Mouse (Mus musculus) MEL (cell line): ENCODE measurements around the gene Kbtbd12. TPM values are rescaled to one million over a fixed set of nuclear protein-coding genes. Genes with fewer than 3 reads are reported as not detected.

Experiments
- DNase-seq: peaks from one replicate; pipeline ENCODE4 v3.0.0; 2011; ENCODE audit warnings: low read depth, low spot score
- H3K27ac ChIP-seq: 2 replicates; pipeline ENCODE4 v1.5.1; 2012; ENCODE audit warnings: low read depth, mild to moderate bottlenecking, control low read depth, low read length, moderate library complexity; ENCODE audit not compliant: control insufficient read depth
- H3K27me3 ChIP-seq, 2 experiments: fragments of 150-350 bp in 1 of 2; sonication (generic) in 1 of 2; 2 replicates each; pipeline ENCODE4 v1.6.1; 2012; ENCODE audit warnings: low read length in 2 of 2, mild to moderate bottlenecking in 2 of 2, improper control_type of control experiment in 1 of 2, moderate library complexity in 1 of 2; ENCODE audit not compliant: insufficient read depth in 2 of 2, control insufficient read depth in 1 of 2
- H3K36me3 ChIP-seq, 2 experiments: 2 replicates each; pipeline ENCODE4 v1.6.1; 2012 to 2014; ENCODE audit warnings: low read length in 2 of 2, improper control_type of control experiment in 1 of 2, inconsistent platforms in 1 of 2, mild to moderate bottlenecking in 1 of 2; ENCODE audit not compliant: insufficient read depth in 2 of 2, control insufficient read depth in 1 of 2
- H3K4me1 ChIP-seq, 2 experiments: fragments of 150-350 bp in 1 of 2; sonication (generic) in 1 of 2; 2 replicates each; pipeline ENCODE4 v1.6.1; 2012; ENCODE audit warnings: low read length in 2 of 2, improper control_type of control experiment in 1 of 2, mild to moderate bottlenecking in 1 of 2; ENCODE audit not compliant: insufficient read depth in 2 of 2, control insufficient read depth in 1 of 2
- H3K4me3 ChIP-seq, 2 experiments: fragments of 150-350 bp in 1 of 2; sonication (generic) in 1 of 2; 2 replicates each; pipeline ENCODE4 v1.5.1; 2012; ENCODE audit warnings: low read depth in 2 of 2, low read length in 2 of 2, mild to moderate bottlenecking in 2 of 2, moderate library complexity in 2 of 2, control low read depth in 1 of 2, improper control_type of control experiment in 1 of 2; ENCODE audit not compliant: control insufficient read depth in 1 of 2, insufficient read depth in 1 of 2
- H3K79me2 ChIP-seq: 2 replicates; pipeline ENCODE4 v1.6.1; 2012; ENCODE audit warnings: mild to moderate bottlenecking, low read length, moderate library complexity; ENCODE audit not compliant: control insufficient read depth, poor library complexity, insufficient read depth
- H3K9ac ChIP-seq: 2 replicates; pipeline ENCODE4 v1.6.1; 2012; ENCODE audit warnings: low read depth, mild to moderate bottlenecking, control low read depth, low read length, moderate library complexity; ENCODE audit not compliant: control insufficient read depth, poor library complexity, severe bottlenecking
- H3K9me3 ChIP-seq: fragments of 150-350 bp; sonication (generic); replicated peaks from 2 replicates; pipeline ENCODE4 v1.6.1; 2012; ENCODE audit warnings: mild to moderate bottlenecking, low read length, improper control_type of control experiment, moderate library complexity; ENCODE audit not compliant: insufficient read depth
- CHD1 ChIP-seq: IDR thresholded peaks from 2 replicates; pipeline ENCODE4 v1.6.1; 2012; ENCODE audit warnings: low read depth, mild to moderate bottlenecking, inconsistent platforms, low read length, improper control_type of control experiment
- CHD2 ChIP-seq: IDR thresholded peaks from 2 replicates; pipeline ENCODE4 v1.6.1; 2011; ENCODE audit warnings: low read length, improper control_type of control experiment
- CTCF ChIP-seq, 3 experiments: IDR thresholded peaks in 2 of 3; conservative IDR thresholded peaks in 1 of 3; 2 replicates each; pipeline ENCODE4 v1.5.1; 2011 to 2012; ENCODE audit warnings: low read length in 3 of 3, low read depth in 2 of 3, mild to moderate bottlenecking in 2 of 3, improper control_type of control experiment in 1 of 3, inconsistent platforms in 1 of 3, mixed read lengths in 1 of 3, moderate library complexity in 1 of 3; ENCODE audit not compliant: control insufficient read depth in 1 of 3, insufficient read depth in 1 of 3, poor library complexity in 1 of 3, severe bottlenecking in 1 of 3
- ELF1 ChIP-seq: IDR thresholded peaks from 2 replicates; pipeline ENCODE4 v1.6.1; 2014; ENCODE audit warnings: low read depth, mild to moderate bottlenecking, inconsistent platforms, low read length, improper control_type of control experiment, moderate library complexity
- EP300 ChIP-seq, 2 experiments: IDR thresholded peaks; 2 replicates each; pipeline ENCODE4 v1.6.1; 2011; ENCODE audit warnings: improper control_type of control experiment in 2 of 2, low read length in 2 of 2, low read depth in 1 of 2, mild to moderate bottlenecking in 1 of 2
- ETS1 ChIP-seq: IDR thresholded peaks from 2 replicates; pipeline ENCODE4 v1.6.1; 2012; ENCODE audit warnings: low read depth, mild to moderate bottlenecking, inconsistent platforms, low read length, improper control_type of control experiment, moderate library complexity
- GABPA ChIP-seq: IDR thresholded peaks from 2 replicates; pipeline ENCODE4 v1.6.1; 2012; ENCODE audit warnings: low read depth, mild to moderate bottlenecking, inconsistent platforms, low read length, improper control_type of control experiment, moderate library complexity
- GATA1 ChIP-seq: IDR thresholded peaks from 2 replicates; pipeline ENCODE4 v1.6.1; 2011; ENCODE audit warnings: low read depth, low read length, improper control_type of control experiment
- HCFC1 ChIP-seq: IDR thresholded peaks from 2 replicates; pipeline ENCODE4 v1.6.1; 2012; ENCODE audit warnings: low read depth, mild to moderate bottlenecking, inconsistent platforms, low read length, improper control_type of control experiment, moderate library complexity
- KAT2A ChIP-seq: conservative IDR thresholded peaks from 2 replicates; pipeline ENCODE4 v1.6.1; 2012; ENCODE audit warnings: low read depth, low read length, improper control_type of control experiment, inconsistent platforms
- MAFK ChIP-seq: IDR thresholded peaks from 2 replicates; pipeline ENCODE4 v1.6.1; 2011; ENCODE audit warnings: low read depth, mild to moderate bottlenecking, low read length, improper control_type of control experiment, borderline replicate concordance
- MAZ ChIP-seq: IDR thresholded peaks from 2 replicates; pipeline ENCODE4 v1.6.1; 2012; ENCODE audit warnings: low read depth, mild to moderate bottlenecking, inconsistent platforms, low read length, improper control_type of control experiment
- MXI1 ChIP-seq: IDR thresholded peaks from 2 replicates; pipeline ENCODE4 v1.6.1; 2011; ENCODE audit warnings: mild to moderate bottlenecking, low read depth, low read length, improper control_type of control experiment
- MYB ChIP-seq: IDR thresholded peaks from 2 replicates; pipeline ENCODE4 v1.6.1; 2011; ENCODE audit warnings: mild to moderate bottlenecking, low read depth, low read length, improper control_type of control experiment
- MYC ChIP-seq: IDR thresholded peaks from 2 replicates; pipeline ENCODE4 v1.6.1; 2011; ENCODE audit warnings: low read depth, mild to moderate bottlenecking, low read length, improper control_type of control experiment, moderate library complexity
- POLR2A ChIP-seq, 2 experiments: IDR thresholded peaks; 2 replicates each; pipeline ENCODE4 v1.6.1; 2011 to 2012; ENCODE audit warnings: low read length in 2 of 2, mild to moderate bottlenecking in 2 of 2, control low read depth in 1 of 2, improper control_type of control experiment in 1 of 2, low read depth in 1 of 2, moderate library complexity in 1 of 2; ENCODE audit not compliant: control insufficient read depth in 1 of 2, insufficient read depth in 1 of 2, poor library complexity in 1 of 2
- POLR2AphosphoS2 ChIP-seq: IDR thresholded peaks from 2 replicates; pipeline ENCODE4 v1.6.1; 2011; ENCODE audit warnings: low read length, improper control_type of control experiment
- RAD21 ChIP-seq: IDR thresholded peaks from 2 replicates; pipeline ENCODE4 v1.6.1; 2011; ENCODE audit warnings: mild to moderate bottlenecking, low read depth, low read length, improper control_type of control experiment
- RCOR1 ChIP-seq: IDR thresholded peaks from 2 replicates; pipeline ENCODE4 v1.6.1; 2012; ENCODE audit warnings: low read depth, mild to moderate bottlenecking, inconsistent platforms, low read length, improper control_type of control experiment
- SIN3A ChIP-seq: IDR thresholded peaks from 2 replicates; pipeline ENCODE4 v1.6.1; 2012; ENCODE audit warnings: low read length, improper control_type of control experiment, inconsistent platforms
- SMC3 ChIP-seq: IDR thresholded peaks from 2 replicates; pipeline ENCODE4 v1.6.1; 2011; ENCODE audit warnings: low read depth, low read length, improper control_type of control experiment
- TBP ChIP-seq: IDR thresholded peaks from 2 replicates; pipeline ENCODE4 v1.8.0; 2011; ENCODE audit warnings: low read depth, low read length, improper control_type of control experiment
- UBTF ChIP-seq: IDR thresholded peaks from 2 replicates; pipeline ENCODE4 v1.6.1; 2012; ENCODE audit warnings: low read depth, mild to moderate bottlenecking, inconsistent platforms, low read length, improper control_type of control experiment, moderate library complexity, borderline replicate concordance; ENCODE audit not compliant: insufficient read depth
- ZKSCAN1 ChIP-seq: IDR thresholded peaks from 2 replicates; pipeline ENCODE4 v1.6.1; 2012; ENCODE audit warnings: low read depth, mild to moderate bottlenecking, inconsistent platforms, low read length, improper control_type of control experiment, moderate library complexity
- ZMIZ1 ChIP-seq: IDR thresholded peaks from 2 replicates; pipeline ENCODE4 v1.6.1; 2012; ENCODE audit warnings: low read depth, mild to moderate bottlenecking, inconsistent platforms, low read length, improper control_type of control experiment, moderate library complexity
- ZNF384 ChIP-seq: IDR thresholded peaks from 2 replicates; pipeline ENCODE4 v1.6.1; 2012; ENCODE audit warnings: low read depth, mild to moderate bottlenecking, inconsistent platforms, low read length, improper control_type of control experiment
- polyA plus RNA-seq, 2 experiments: library from polyadenylated mRNA; stranded (reverse) in 1 of 2; unstranded in 1 of 2; fragments of >175 nt in 1 of 2; fragments of >200 nt in 1 of 2; gene quantifications; 2 replicates each; pipeline versions ENCODE4 v1.2.1 to v1.2.4; 2012; ENCODE audit warnings: low replicate concordance in 2 of 2, low read depth in 1 of 2; ENCODE audit not compliant: insufficient read length in 2 of 2, insufficient read depth in 1 of 2, missing spikeins in 1 of 2
- total RNA-seq: library from RNA; depleted of rRNA; stranded (reverse); fragments of 300-350 nt; gene quantifications from 2 replicates; pipeline ENCODE4 v1.2.3, GENCODE M21; 2012

Gene Kbtbd12
- total and polyA plus RNA-seq, 3 experiments, result 0.04 TPM; not detected in 2

GRCm38 (mm10) chr6:88548405-88549049 lies 89.2 kb downstream of the Kbtbd12 start (continued):
- TF ChIP-seq ZNF384, result peak; percentile 86
- TF ChIP-seq KAT2A, result no peak
- no peak for TF ChIP-seq UBTF
- TF ChIP-seq CTCF (IDR thresholded peaks at IDR 0.05 in 2 of 3, conservative IDR thresholded peaks at IDR 0.05 in 1 of 3; ENCODE audit: control insufficient read depth in 1 of 3, insufficient read depth in 1 of 3, low read depth in 2 of 3, low read length in 3 of 3, poor library complexity in 1 of 3, severe bottlenecking in 1 of 3), result no peak
- no peak for TF ChIP-seq CHD2
- no peak; the same call in 1 of the 2 replicates for TF ChIP-seq SMC3
- TF ChIP-seq GABPA, result no peak
- TF ChIP-seq CHD1, result no peak
- TF ChIP-seq POLR2AphosphoS2, result no peak
- TF ChIP-seq ETS1, result peak; percentile 78
- no peak for TF ChIP-seq ZKSCAN1

GRCm38 (mm10) chr6:88545397-88545790 lies 92.4 kb downstream of the Kbtbd12 start:
- Histone ChIP-seq H3K27me3 (peaks cover 2 to 6% of the 10 kb centered on the region in 2 experiments; a peak in 3 of 4 replicates), H3K9me3 (no peaks in the 10 kb centered on the region), H3K4me3 (no peak overlapping the region), H3K79me2 (no peaks in the 10 kb centered on the region), H3K36me3 (peaks cover 0 to 16% of the 10 kb centered on the region in 2 experiments; a peak in 2 of 4 replicates), H3K27ac (peak overlapping the region; percentile 5; the same call in 1 of the 2 replicates), H3K4me1 (peaks cover 5 to 20% of the 10 kb centered on the region in 2 experiments), H3K9ac (no peak overlapping the region)
- TF ChIP-seq SMC3, result 0 out of 2 replicates have a peak, but pooled peaks have one; percentile 0
- no peak for TF ChIP-seq RAD21
- DNase-seq, result no peak

- DNase-seq, result peak; percentile 92
- Histone ChIP-seq H3K4me1 (peaks cover 5 to 20% of the 10 kb centered on the region in 2 experiments), H3K27ac (peak overlapping the region; percentile 11; the same call in 1 of the 2 replicates), H3K79me2 (no peaks in the 10 kb centered on the region), H3K4me3 (no peak overlapping the region), H3K27me3 (peaks cover 3 to 10% of the 10 kb centered on the region in 2 experiments), H3K9ac (no peak overlapping the region), H3K9me3 (no peaks in the 10 kb centered on the region), H3K36me3 (peaks cover 0 to 16% of the 10 kb centered on the region in 2 experiments; a peak in 2 of 4 replicates)
- TF ChIP-seq CHD1 (no peak), CTCF (IDR thresholded peaks at IDR 0.05 in 2 of 3, conservative IDR thresholded peaks at IDR 0.05 in 1 of 3; ENCODE audit: control insufficient read depth in 1 of 3, insufficient read depth in 1 of 3, low read depth in 2 of 3, low read length in 3 of 3, poor library complexity in 1 of 3, severe bottlenecking in 1 of 3) (no peak), MXI1 (peak; percentile 57), GABPA (no peak), POLR2AphosphoS2 (no peak), MYB (no peak), GATA1 (peak; percentile 98), MAZ (no peak), TBP (peak; percentile 78), HCFC1 (no peak), MAFK (no peak; the same call in 1 of the 2 replicates), EP300 (IDR thresholded peaks at IDR 0.05; ENCODE audit: low read depth in 1 of 2, low read length in 2 of 2) (peak; percentile 91 to 97), ELF1 (no peak), ZMIZ1 (no peak), RCOR1 (peak; percentile 86), MYC (0 out of 2 replicates have a peak, but pooled peaks have one; percentile 40), CHD2 (no peak), SIN3A (peak; percentile 84), POLR2A (IDR thresholded peaks at IDR 0.05; ENCODE audit: control insufficient read depth in 1 of 2, insufficient read depth in 1 of 2, low read depth in 1 of 2, low read length in 2 of 2, poor library complexity in 1 of 2) (no peak)
These were observed 92.9 kb downstream of the Kbtbd12 start for GRCm38 (mm10) chr6:88544644-88545396.
